Mouse (Mus musculus): Measurements from ENCODE around the gene Gucd1. TPM values are rescaled to one million over a fixed set of nuclear protein-coding genes. Genes with fewer than 3 reads are reported as not detected.

Gucd1 gene
- total and polyA plus RNA-seq, 2 experiments from 2014 or later = 28.0 to 113 TPM

DNA sequence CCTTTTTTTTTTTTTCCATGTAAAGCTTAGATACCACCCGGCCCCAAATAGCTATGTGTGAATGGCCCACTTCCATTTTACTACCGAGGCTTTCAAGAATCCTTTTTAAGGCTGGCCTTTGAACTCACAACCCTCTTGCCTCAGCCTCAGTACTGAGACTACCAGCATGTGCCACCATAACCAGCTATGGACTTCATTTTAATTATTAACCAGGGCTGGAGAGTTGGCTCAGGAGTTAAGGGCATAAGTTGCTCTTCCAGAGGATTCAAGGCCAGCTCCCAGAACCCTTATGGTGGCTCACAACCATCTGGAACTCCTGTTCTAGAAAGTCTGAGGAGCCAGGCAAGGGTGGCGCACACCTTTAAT lies 12.7 kb downstream of the Gucd1 start:
- Histone ChIP-seq H3K27me3 (ENCODE audit: control insufficient read depth, insufficient read depth, low read length) (no peaks in the 10 kb centered on the region), H3K36me3 (replicated peaks; ENCODE audit: control insufficient read depth, insufficient read depth, low read length) (peaks cover 34% of the 10 kb centered on the region), H3K9me3 (replicated peaks; ENCODE audit: control insufficient read depth, low read length) (no peaks in the 10 kb centered on the region), H3K4me2 (ENCODE audit: low read depth, low read length) (no peak overlapping the region), H3K27ac (ENCODE audit: low read depth) (no peak overlapping the region), H3K9ac (replicated peaks; ENCODE audit: low read depth, low read length) (no peak overlapping the region), H3K4me3 (ENCODE audit: low read depth, low read length) (no peak overlapping the region), H3K4me1 (ENCODE audit: control insufficient read depth, insufficient read depth) (no peaks in the 10 kb centered on the region)
- ATAC-seq (ENCODE audit: insufficient read depth, low read depth) (no peak), DNase-seq (ENCODE audit: low spot score) (no peak)
- 68% methylated on average over 3 of the region's 3 CpGs for WGBS
- TF ChIP-seq CTCF (IDR thresholded peaks at IDR 0.05; ENCODE audit: low read depth) (no peak), EP300 (IDR thresholded peaks at IDR 0.05; ENCODE audit: low read depth) (no peak)

GRCm38 (mm10) chr10:75504234-75505129 lies 13.3 kb downstream of the Gucd1 start:
- H3K9me3 ChIP-seq (replicated peaks; ENCODE audit: control insufficient read depth, low read length) = no peaks in the 10 kb centered on the region
- H3K27me3 ChIP-seq (ENCODE audit: control insufficient read depth, insufficient read depth, low read length) = no peaks in the 10 kb centered on the region
- ATAC-seq (ENCODE audit: insufficient read depth, low read depth) (no peak), DNase-seq (ENCODE audit: low spot score) (no peak)
- no peak overlapping the region for H3K27ac ChIP-seq (ENCODE audit: low read depth)
- no peak overlapping the region for H3K4me2 ChIP-seq (ENCODE audit: low read depth, low read length)
- H3K4me1 ChIP-seq (ENCODE audit: control insufficient read depth, insufficient read depth) = no peaks in the 10 kb centered on the region
- WGBS = 76% methylated on average over 8 of the region's 8 CpGs
- H3K4me3 ChIP-seq (ENCODE audit: low read depth, low read length) = no peak overlapping the region
- TF ChIP-seq EP300 (IDR thresholded peaks at IDR 0.05; ENCODE audit: low read depth) (no peak), CTCF (IDR thresholded peaks at IDR 0.05; ENCODE audit: low read depth) (no peak)
- H3K9ac ChIP-seq (replicated peaks; ENCODE audit: low read depth, low read length) = no peak overlapping the region
- H3K36me3 ChIP-seq (replicated peaks; ENCODE audit: control insufficient read depth, insufficient read depth, low read length) = peaks cover 27% of the 10 kb centered on the region

- no peaks in the 10 kb centered on the region for H3K4me1 ChIP-seq (ENCODE audit: control insufficient read depth, insufficient read depth)
- 90% methylated on average over 7 of the region's 7 CpGs for WGBS
- H3K36me3 ChIP-seq (replicated peaks; ENCODE audit: control insufficient read depth, insufficient read depth, low read length) = peaks cover 20% of the 10 kb centered on the region
- H3K27ac ChIP-seq (ENCODE audit: low read depth) = no peak overlapping the region
- TF ChIP-seq CTCF (IDR thresholded peaks at IDR 0.05; ENCODE audit: low read depth) (no peak), EP300 (IDR thresholded peaks at IDR 0.05; ENCODE audit: low read depth) (no peak)
- H3K4me2 ChIP-seq (ENCODE audit: low read depth, low read length) = no peak overlapping the region
- H3K9me3 ChIP-seq (replicated peaks; ENCODE audit: control insufficient read depth, low read length) = no peaks in the 10 kb centered on the region
- H3K9ac ChIP-seq (replicated peaks; ENCODE audit: low read depth, low read length) = no peak overlapping the region
- no peak overlapping the region for H3K4me3 ChIP-seq (ENCODE audit: low read depth, low read length)
- DNase-seq (ENCODE audit: low spot score) (no peak), ATAC-seq (ENCODE audit: insufficient read depth, low read depth) (no peak)
- no peaks in the 10 kb centered on the region for H3K27me3 ChIP-seq (ENCODE audit: control insufficient read depth, insufficient read depth, low read length)
Measured at GRCm38 (mm10) chr10:75503692-75504091, 14.1 kb downstream of the Gucd1 start.

GRCm38 (mm10) chr10:75501641-75502040 lies 16.1 kb downstream of the Gucd1 start:
- Histone ChIP-seq H3K4me1 (ENCODE audit: control insufficient read depth, insufficient read depth) (no peaks in the 10 kb centered on the region), H3K4me2 (ENCODE audit: low read depth, low read length) (no peak overlapping the region), H3K36me3 (replicated peaks; ENCODE audit: control insufficient read depth, insufficient read depth, low read length) (no peaks in the 10 kb centered on the region; the same call in 1 of the 2 replicates), H3K27me3 (ENCODE audit: control insufficient read depth, insufficient read depth, low read length) (no peaks in the 10 kb centered on the region), H3K27ac (ENCODE audit: low read depth) (no peak overlapping the region), H3K9me3 (replicated peaks; ENCODE audit: control insufficient read depth, low read length) (no peaks in the 10 kb centered on the region), H3K4me3 (ENCODE audit: low read depth, low read length) (no peak overlapping the region), H3K9ac (replicated peaks; ENCODE audit: low read depth, low read length) (no peak overlapping the region)
- no peak for DNase-seq (ENCODE audit: low spot score)
- no peak for TF ChIP-seq EP300 (IDR thresholded peaks at IDR 0.05; ENCODE audit: low read depth)
- no peak for TF ChIP-seq CTCF (IDR thresholded peaks at IDR 0.05; ENCODE audit: low read depth)
- no peak for ATAC-seq (ENCODE audit: insufficient read depth, low read depth)
- 97% methylated on average over 1 of the region's 1 CpGs for WGBS

GRCm38 (mm10) chr10:75500345-75500744 lies 17.4 kb downstream of the Gucd1 start:
- no peak overlapping the region for H3K27ac ChIP-seq (ENCODE audit: low read depth)
- ATAC-seq (ENCODE audit: insufficient read depth, low read depth) (no peak), DNase-seq (ENCODE audit: low spot score) (no peak)
- H3K27me3 ChIP-seq (ENCODE audit: control insufficient read depth, insufficient read depth, low read length) = no peaks in the 10 kb centered on the region
- H3K9me3 ChIP-seq (replicated peaks; ENCODE audit: control insufficient read depth, low read length) = no peaks in the 10 kb centered on the region
- H3K4me3 ChIP-seq (ENCODE audit: low read depth, low read length) = no peak overlapping the region
- no peaks in the 10 kb centered on the region; the same call in 1 of the 2 replicates for H3K36me3 ChIP-seq (replicated peaks; ENCODE audit: control insufficient read depth, insufficient read depth, low read length)
- WGBS = 26% methylated on average over 7 of the region's 7 CpGs
- TF ChIP-seq EP300 (IDR thresholded peaks at IDR 0.05; ENCODE audit: low read depth) = no peak
- TF ChIP-seq CTCF (IDR thresholded peaks at IDR 0.05; ENCODE audit: low read depth) = no peak
- H3K4me1 ChIP-seq (ENCODE audit: control insufficient read depth, insufficient read depth) = peaks cover 6% of the 10 kb centered on the region; the same call in 1 of the 2 replicates
- H3K4me2 ChIP-seq (ENCODE audit: low read depth, low read length) = no peak overlapping the region
- no peak overlapping the region for H3K9ac ChIP-seq (replicated peaks; ENCODE audit: low read depth, low read length)

All from heart, postnatal 0 days (tissue).